Mouse (Mus musculus) left cerebral cortex, adult 2 months (tissue): ENCODE results near the gene Gtpbp6. TPM values are rescaled to one million over a fixed set of nuclear protein-coding genes. Genes with fewer than 3 reads are reported as not detected.
"Not testable (repeated sequence)": the region's sequence is repeated elsewhere in the genome, so short reads cannot be mapped to it uniquely, and the experiment has no call there.

Experiments
- DNase-seq, 2 experiments: peaks; one replicate each; pipeline ENCODE4 v3.0.0; 2021 to 2022; ENCODE audit warnings: low spot score in 2 of 2, mixed read lengths in 1 of 2; ENCODE audit errors: extremely low spot score in 1 of 2
- H3K27ac ChIP-seq: fragments of 200-600 bp; 2 replicates; pipeline ENCODE4 v1.8.1; 2022
- H3K4me3 ChIP-seq: fragments of 200-600 bp; 2 replicates; pipeline ENCODE4 v1.8.1; 2022
- CTCF ChIP-seq: fragments of 200-600 bp; IDR thresholded peaks from 2 replicates; pipeline ENCODE4 v1.8.1; 2022; ENCODE audit warnings: antibody characterized with exemption, mild to moderate bottlenecking, moderate library complexity
- intact Hi-C: fragments of 180-260 bp; cut with DNase I; formaldehyde crosslinking; loops from one replicate; pipeline ENCODE4 v1.15.1; 2025
- long read RNA-seq, 2 experiments: library from polyadenylated mRNA; stranded (forward); transcript quantifications; one replicate each; pipeline ENCODE4 v2.0.0; 2021; ENCODE audit warnings: borderline mapping rate in 2 of 2
- total RNA-seq, 2 experiments: library from RNA; stranded (reverse); gene quantifications; 2 replicates each; pipeline ENCODE4 v1.2.3; 2021

Gene Gtpbp6
- 100 to 1,000 TPM; 107 to 108 TPM for total RNA-seq
- long read RNA-seq, experiment 1, transcript Gtpbp6-202 (7 exons, 1,481 nt) = minor isoform, 6 of 74 reads
- long read RNA-seq, experiment 1, transcript Gtpbp6-201 (10 exons, 1,617 nt) = major isoform, 16 of 74 reads
- long read RNA-seq, experiment 1, partial matches to known transcripts = 19 of 74 reads
- long read RNA-seq, experiment 1, other reads (novel, unspliced or antisense) = 33 of 74 reads
- long read RNA-seq, experiment 2, transcript Gtpbp6-202 (7 exons, 1,481 nt) = minor isoform, 15 of 100 reads
- long read RNA-seq, experiment 2, transcript Gtpbp6-201 (10 exons, 1,617 nt) = major isoform, 16 of 100 reads
- long read RNA-seq, experiment 2, partial matches to known transcripts = 11 of 100 reads
- long read RNA-seq, experiment 2, other reads (novel, unspliced or antisense) = 58 of 100 reads

- TF ChIP-seq CTCF = no peak
- intact Hi-C loops = loop anchor here (2.0 to 10.0 kb wide), 4 partner anchors 27 to 1453 kb away; partner anchors contain the start of genes Chfr and Zfp932
- DNase-seq = peak; percentile 90 to 94
Observed at GRCm38 (mm10) chr5:110107581-110108304, at the start of gene Gtpbp6. TSS of gene Gtpbp6 (minus strand) at chr5:110108197.

GRCm38 (mm10) chr5:110143007-110143406 lies 35.0 kb upstream of the Gtpbp6 start:
- TF ChIP-seq CTCF = peak; percentile 37
- no peak for DNase-seq
- no peak overlapping the region for H3K4me3 ChIP-seq
- intact Hi-C loops = no loop called here
- no peak overlapping the region for H3K27ac ChIP-seq

More at GRCm38 (mm10) chr5:110107581-110108304, at the start of gene Gtpbp6:
- H3K27ac ChIP-seq = peak within 1 kb of the TSS; percentile 94
- peak within 1 kb of the TSS; percentile 92 for H3K4me3 ChIP-seq

DNA sequence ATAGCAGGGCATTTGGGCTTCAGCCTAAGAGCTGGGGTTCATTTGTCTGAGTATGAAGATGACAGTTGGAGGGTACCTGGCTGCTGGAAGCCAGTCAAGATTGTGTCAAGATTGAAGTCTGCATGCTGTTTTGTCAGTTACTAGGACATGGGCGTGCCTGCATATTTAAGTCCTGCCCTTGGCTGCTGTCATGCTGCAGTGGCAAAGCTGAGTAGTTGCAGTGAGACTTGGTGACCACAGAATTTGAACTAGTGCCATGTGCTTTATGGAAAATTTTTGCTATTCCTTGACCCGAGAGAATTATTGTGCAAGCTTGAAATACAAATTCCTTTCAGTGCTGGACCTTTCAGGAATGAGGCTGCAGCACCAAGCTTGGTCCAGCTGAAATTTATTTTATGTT lies 34.3 kb upstream of the Gtpbp6 start:
- DNase-seq = no peak

GRCm38 (mm10) chr5:110140424-110140823 lies 32.4 kb upstream of the Gtpbp6 start:
- DNase-seq = no peak
- Histone ChIP-seq H3K27ac (no peak overlapping the region), H3K4me3 (no peak overlapping the region)
- intact Hi-C loops = no loop called here
- no peak for TF ChIP-seq CTCF

More for the DNA sequence above, 34.3 kb upstream of the Gtpbp6 start:
- intact Hi-C loops = no loop called here
- no peak for TF ChIP-seq CTCF
- H3K27ac ChIP-seq = no peak overlapping the region
- H3K4me3 ChIP-seq = no peak overlapping the region

DNA sequence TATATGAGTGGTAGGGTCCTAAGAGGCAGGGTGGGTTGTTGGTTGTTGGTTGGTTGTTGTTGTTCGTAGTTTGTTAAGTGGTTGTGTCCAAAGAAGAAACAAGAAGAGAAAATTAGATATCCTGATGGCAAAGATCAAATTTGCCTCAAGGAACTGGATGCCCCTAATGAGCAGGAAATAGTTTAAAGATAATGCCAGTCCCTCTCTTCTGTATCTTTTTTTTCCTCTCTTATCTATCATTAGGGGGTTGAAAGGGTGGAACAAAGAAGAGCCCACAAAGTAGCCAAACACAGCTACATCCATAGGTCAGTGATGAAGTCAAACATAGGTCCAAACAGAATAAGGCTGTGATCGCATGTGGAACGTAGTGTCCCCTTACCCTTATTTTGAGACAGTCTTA lies 31.3 kb upstream of the Gtpbp6 start:
- no peak for DNase-seq
- TF ChIP-seq CTCF = no peak
- H3K27ac ChIP-seq = no peak overlapping the region
- no peak overlapping the region for H3K4me3 ChIP-seq
- intact Hi-C loops = no loop called here

DNA sequence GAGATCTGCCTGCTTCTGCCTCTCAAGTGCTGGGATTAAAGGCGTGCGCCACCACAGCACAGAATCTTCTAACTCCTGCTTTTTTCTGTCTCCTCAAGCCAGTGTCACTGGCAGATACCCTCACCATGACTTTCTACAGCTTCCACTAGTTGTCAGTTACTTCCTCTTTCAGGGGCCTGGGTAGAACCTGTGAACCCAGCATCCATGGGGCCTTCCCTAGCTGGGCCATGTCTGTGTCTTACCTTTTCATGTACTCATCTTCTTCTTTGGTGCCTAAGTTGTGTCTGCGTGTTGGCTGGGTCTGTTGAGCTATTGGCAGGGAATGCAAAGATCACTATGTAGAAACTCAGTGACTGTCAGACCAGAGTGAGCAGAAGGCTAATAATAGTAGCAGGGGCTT lies 29.8 kb upstream of the Gtpbp6 start:
- intact Hi-C loops = no loop called here
- no peak for DNase-seq
- Histone ChIP-seq H3K27ac (no peak overlapping the region), H3K4me3 (no peak overlapping the region)
- no peak for TF ChIP-seq CTCF

- DNase-seq = no peak
Observed at GRCm38 (mm10) chr5:110136087-110136464, 28.1 kb upstream of the Gtpbp6 start.

GRCm38 (mm10) chr5:110135293-110136086 lies 27.5 kb upstream of the Gtpbp6 start, which contains the start of gene Chfr:
TSS of gene Chfr (plus strand) at chr5:110135842.
- H3K4me3 ChIP-seq = peak within 1 kb of the TSS; percentile 97
- peak; percentile 99 to 100 for DNase-seq
- no peak; the same call in none of the 2 replicates for TF ChIP-seq CTCF
- peak within 1 kb of the TSS; percentile 87 for H3K27ac ChIP-seq
- intact Hi-C loops = loop anchor here (2.0 kb wide), 2 partner anchors 27 to 77 kb away; partner anchors contain the start of gene Gtpbp6

More at GRCm38 (mm10) chr5:110136087-110136464, 28.1 kb upstream of the Gtpbp6 start:
- intact Hi-C loops = no loop called here
- Histone ChIP-seq H3K27ac (peak overlapping the region; percentile 87), H3K4me3 (peak overlapping the region; percentile 97)
- no peak for TF ChIP-seq CTCF

- H3K4me3 ChIP-seq, DNase-seq, intact Hi-C loops, H3K27ac ChIP-seq: not testable (repeated sequence)
Observed at GRCm38 (mm10) chr5:110122380-110122779, 14.4 kb upstream of the Gtpbp6 start.

- peak within 1 kb of the TSS; percentile 89 for H3K27ac ChIP-seq
- no peak for TF ChIP-seq CTCF
- intact Hi-C loops = loop anchor here (2.0 to 10.0 kb wide), 4 partner anchors 25 to 1455 kb away; partner anchors contain the start of genes Chfr and Zfp932
- peak within 1 kb of the TSS; percentile 76 for H3K4me3 ChIP-seq
- DNase-seq = peak; percentile 91
Observed at GRCm38 (mm10) chr5:110109991-110110441, 2.0 kb upstream of the Gtpbp6 start, which contains the start of gene Zfp605. TSS of gene Zfp605 (plus strand) at chr5:110110092.

GRCm38 (mm10) chr5:110108305-110108628 lies 270 bp upstream of the Gtpbp6 start:
- TF ChIP-seq CTCF = peak; percentile 39
- Histone ChIP-seq H3K4me3 (peak overlapping the region; percentile 92), H3K27ac (peak overlapping the region; percentile 77)
- no peak for DNase-seq
- intact Hi-C loops = loop anchor here (2.0 to 10.0 kb wide), 4 partner anchors 27 to 1453 kb away; partner anchors contain the start of genes Chfr and Zfp932
